Mouse (Mus musculus) forebrain, embryonic 16.5 days (tissue): ENCODE results near the gene Olfr1009. TPM values are rescaled to one million over a fixed set of nuclear protein-coding genes. Genes with fewer than 3 reads are reported as not detected.
"Not testable (repeated sequence)": the region's sequence is repeated elsewhere in the genome, so short reads cannot be mapped to it uniquely, and the experiment has no call there.

ENCODE experiments used
- ATAC-seq: fragments of 200-750 bp; cut with Nextera tagmentation; 2 replicates; pipeline ENCODE4 v1.8.0; 2017; ENCODE audit warnings: mild to moderate bottlenecking, moderate library complexity
- H3K27ac ChIP-seq: fragments of 300-500 bp; sonication (generic); 2 replicates; pipeline ENCODE4 v1.5.1; 2014; ENCODE audit warnings: low read length, control low read depth
- H3K27me3 ChIP-seq: fragments of 300-500 bp; sonication (generic); replicated peaks from 2 replicates; pipeline ENCODE4 v1.6.1; 2014; ENCODE audit warnings: low read length; ENCODE audit not compliant: control insufficient read depth, insufficient read depth
- H3K36me3 ChIP-seq: fragments of 300-500 bp; sonication (generic); 2 replicates; pipeline ENCODE4 v1.6.1; 2014; ENCODE audit not compliant: control insufficient read depth, insufficient read depth
- H3K4me1 ChIP-seq: fragments of 300-500 bp; sonication (generic); replicated peaks from 2 replicates; pipeline ENCODE4 v1.6.1; 2014; ENCODE audit warnings: low read length; ENCODE audit not compliant: control insufficient read depth, insufficient read depth
- H3K4me2 ChIP-seq: fragments of 300-500 bp; sonication (generic); 2 replicates; pipeline ENCODE4 v1.6.1; 2014; ENCODE audit warnings: mild to moderate bottlenecking, low read length, control low read depth
- H3K4me3 ChIP-seq: fragments of 300-500 bp; sonication (generic); replicated peaks from 2 replicates; pipeline ENCODE4 v1.5.1; 2014; ENCODE audit warnings: mild to moderate bottlenecking, low read length, control low read depth
- H3K9ac ChIP-seq: fragments of 300-500 bp; sonication (generic); replicated peaks from 2 replicates; pipeline ENCODE4 v1.6.1; 2014; ENCODE audit warnings: low read depth, low read length, control low read depth
- H3K9me3 ChIP-seq: fragments of 300-500 bp; sonication (generic); 2 replicates; pipeline ENCODE4 v1.6.1; 2016; ENCODE audit warnings: low read length; ENCODE audit not compliant: control insufficient read depth
- WGBS: fragments of 180-500 bp; shearing (Covaris S2); extraction: QIAGEN DNeasy Blood & Tissue Kit; methylation state at CpG from one replicate; pipeline ENCODE4 v1.1.7; 2014; 5-methylcytosine and 5-hydroxymethylcytosine counted together
- polyA plus RNA-seq: library from polyadenylated mRNA; unstranded; fragments of >200 nt; fragmentation: Nextera tagmentation; extraction: Ambion mirVana; gene quantifications from 2 replicates; pipeline ENCODE4 v1.2.1, GENCODE M21; 2015

Gene Olfr1009
- not detected in 2 replicates for polyA plus RNA-seq

- H3K4me3 ChIP-seq: no peak within 1 kb of the TSS
- ATAC-seq: no peak
- no peaks in the 10 kb centered on the region for H3K4me1 ChIP-seq
- no peak within 1 kb of the TSS for H3K4me2 ChIP-seq
- WGBS: 95% methylated on average over 1 of the region's 1 CpGs
- no peak within 1 kb of the TSS for H3K27ac ChIP-seq
- no peaks in the 10 kb centered on the region for H3K36me3 ChIP-seq
- H3K9me3 ChIP-seq: no peaks in the 10 kb centered on the region
- no peaks in the 10 kb centered on the region for H3K27me3 ChIP-seq
- H3K9ac ChIP-seq: no peak within 1 kb of the TSS
These were observed at the start of gene Olfr1009 for GRCm38 (mm10) chr2:85715119-85715518. Olfr1009 (plus strand) TSS chr2:85715419.

GRCm38 (mm10) chr2:85678667-85679066 lies 36.6 kb upstream of the Olfr1009 start, which contains the start of gene Olfr1006:
Olfr1006 (minus strand) TSS chr2:85678767.
- Histone ChIP-seq H3K4me2 (no peak within 1 kb of the TSS), H3K9ac (no peak within 1 kb of the TSS), H3K9me3 (no peaks in the 10 kb centered on the region), H3K27ac (no peak within 1 kb of the TSS), H3K4me1 (no peaks in the 10 kb centered on the region), H3K36me3 (no peaks in the 10 kb centered on the region), H3K4me3 (no peak within 1 kb of the TSS), H3K27me3 (no peaks in the 10 kb centered on the region)
- ATAC-seq: no peak

GRCm38 (mm10) chr2:85689131-85689530 lies 26.1 kb upstream of the Olfr1009 start, which contains the start of gene Olfr1008:
Olfr1008 (plus strand) TSS chr2:85689431.
- Histone ChIP-seq H3K4me2 (no peak within 1 kb of the TSS), H3K9ac (no peak within 1 kb of the TSS), H3K4me3 (no peak within 1 kb of the TSS), H3K27ac (no peak within 1 kb of the TSS), H3K4me1 (no peaks in the 10 kb centered on the region), H3K36me3 (no peaks in the 10 kb centered on the region), H3K27me3 (no peaks in the 10 kb centered on the region), H3K9me3 (no peaks in the 10 kb centered on the region)
- ATAC-seq: no peak

- H3K27me3 ChIP-seq, ATAC-seq, H3K9ac ChIP-seq, H3K4me2 ChIP-seq, H3K9me3 ChIP-seq, H3K4me1 ChIP-seq, H3K27ac ChIP-seq, H3K36me3 ChIP-seq, H3K4me3 ChIP-seq: not testable (repeated sequence)
- 80% methylated on average over 2 of the region's 2 CpGs for whole genome bisulfite sequencing
These were observed 4.5 kb upstream of the Olfr1009 start for GRCm38 (mm10) chr2:85710680-85711079.

GRCm38 (mm10) chr2:85711159-85711558 lies 4.1 kb upstream of the Olfr1009 start:
- H3K4me2 ChIP-seq: no peak overlapping the region
- ATAC-seq: no peak
- WGBS: 12% methylated on average over 1 of the region's 1 CpGs

GRCm38 (mm10) chr2:85725793-85726192 lies 10.6 kb downstream of the Olfr1009 start:
- Histone ChIP-seq H3K4me1 (no peaks in the 10 kb centered on the region), H3K4me2 (no peak overlapping the region), H3K4me3 (no peak overlapping the region), H3K36me3 (no peaks in the 10 kb centered on the region), H3K9me3 (no peaks in the 10 kb centered on the region), H3K27ac (no peak overlapping the region), H3K9ac (no peak overlapping the region), H3K27me3 (no peaks in the 10 kb centered on the region)
- no peak; the same call in 1 of the 2 replicates for ATAC-seq
- WGBS: 11% methylated on average over 3 of the region's 3 CpGs

More at GRCm38 (mm10) chr2:85711159-85711558, 4.1 kb upstream of the Olfr1009 start:
- H3K9me3 ChIP-seq: no peaks in the 10 kb centered on the region
- no peaks in the 10 kb centered on the region for H3K4me1 ChIP-seq
- H3K27ac ChIP-seq: no peak overlapping the region
- no peak overlapping the region for H3K9ac ChIP-seq
- H3K36me3 ChIP-seq: no peaks in the 10 kb centered on the region
- no peak overlapping the region for H3K4me3 ChIP-seq
- H3K27me3 ChIP-seq: no peaks in the 10 kb centered on the region

GRCm38 (mm10) chr2:85753822-85754221 lies 38.6 kb downstream of the Olfr1009 start:
- H3K9ac ChIP-seq: no peak overlapping the region
- no peaks in the 10 kb centered on the region for H3K36me3 ChIP-seq
- H3K27ac ChIP-seq: no peak overlapping the region
- no peak overlapping the region for H3K4me3 ChIP-seq
- no peak for ATAC-seq
- H3K27me3 ChIP-seq: no peaks in the 10 kb centered on the region
- no peak overlapping the region for H3K4me2 ChIP-seq
- H3K9me3 ChIP-seq: no peaks in the 10 kb centered on the region
- WGBS: 82% methylated on average over 4 of the region's 4 CpGs
- no peaks in the 10 kb centered on the region for H3K4me1 ChIP-seq

- no peak within 1 kb of the TSS for H3K4me3 ChIP-seq
- ATAC-seq: no peak
- H3K9ac ChIP-seq: no peak within 1 kb of the TSS
- 73% methylated on average over 1 of the region's 1 CpGs for WGBS
- H3K27me3 ChIP-seq: no peaks in the 10 kb centered on the region
- no peaks in the 10 kb centered on the region for H3K36me3 ChIP-seq
- H3K27ac ChIP-seq: no peak within 1 kb of the TSS
- no peaks in the 10 kb centered on the region for H3K9me3 ChIP-seq
- no peak within 1 kb of the TSS for H3K4me2 ChIP-seq
- H3K4me1 ChIP-seq: no peaks in the 10 kb centered on the region
These were observed 47.4 kb downstream of the Olfr1009 start, which contains the start of gene Olfr1012 for GRCm38 (mm10) chr2:85762666-85763065. Olfr1012 (minus strand) TSS chr2:85762766.

GRCm38 (mm10) chr2:85766798-85767197 lies 51.6 kb downstream of the Olfr1009 start, which contains the start of gene Olfr1013:
Olfr1013 (plus strand) TSS chr2:85767098.
- H3K27ac ChIP-seq: no peak within 1 kb of the TSS
- H3K9ac ChIP-seq: no peak within 1 kb of the TSS
- ATAC-seq: no peak
- H3K9me3 ChIP-seq: no peaks in the 10 kb centered on the region
- H3K36me3 ChIP-seq: no peaks in the 10 kb centered on the region
- H3K4me1 ChIP-seq: no peaks in the 10 kb centered on the region
- H3K27me3 ChIP-seq: no peaks in the 10 kb centered on the region
- no peak within 1 kb of the TSS for H3K4me3 ChIP-seq
- H3K4me2 ChIP-seq: no peak within 1 kb of the TSS

- Histone ChIP-seq H3K9me3 (no peaks in the 10 kb centered on the region), H3K4me1 (no peaks in the 10 kb centered on the region), H3K36me3 (no peaks in the 10 kb centered on the region), H3K9ac (no peak within 1 kb of the TSS), H3K27ac (no peak within 1 kb of the TSS), H3K4me3 (no peak within 1 kb of the TSS), H3K4me2 (no peak within 1 kb of the TSS), H3K27me3 (no peaks in the 10 kb centered on the region)
- no peak for ATAC-seq
These were observed 57.2 kb downstream of the Olfr1009 start, which contains the start of gene Olfr1014 for GRCm38 (mm10) chr2:85772413-85772812. Olfr1014 (plus strand) TSS chr2:85772713.
